Mouse (Mus musculus): ENCODE results near the gene Bivm. TPM values are rescaled to one million over a fixed set of nuclear protein-coding genes. Genes with fewer than 3 reads are reported as not detected.

Bivm gene
- total RNA-seq, 2 experiments from 2014 or later, result 7.8 to 9.4 TPM

DNA sequence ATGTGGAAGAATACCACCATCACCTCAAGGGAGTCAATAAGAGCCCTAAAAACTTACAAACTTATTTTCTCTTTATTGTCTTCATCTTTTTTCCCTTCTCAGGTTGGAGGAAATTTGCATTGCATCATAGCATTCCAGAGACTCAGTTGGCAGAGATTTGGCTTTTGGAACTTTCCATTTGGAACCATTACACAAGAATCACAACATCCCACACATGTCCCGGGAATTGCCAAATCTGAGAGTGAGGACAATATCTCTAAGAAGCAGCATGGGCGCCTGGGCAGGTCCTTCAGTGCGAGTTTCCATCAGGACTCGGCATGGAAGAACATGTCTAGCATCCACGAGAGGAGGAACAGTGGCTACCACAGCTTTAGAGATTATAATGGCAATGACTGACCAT is 24.0 kb downstream of the Bivm start:
- Histone ChIP-seq H3K4me3 (no peak overlapping the region), H3K27ac (no peak overlapping the region)
- TF ChIP-seq CTCF (IDR thresholded peaks at IDR 0.05), result no peak
- intact Hi-C loops (cut with DNase I), result no loop called here
- DNase-seq, result no peak

DNA sequence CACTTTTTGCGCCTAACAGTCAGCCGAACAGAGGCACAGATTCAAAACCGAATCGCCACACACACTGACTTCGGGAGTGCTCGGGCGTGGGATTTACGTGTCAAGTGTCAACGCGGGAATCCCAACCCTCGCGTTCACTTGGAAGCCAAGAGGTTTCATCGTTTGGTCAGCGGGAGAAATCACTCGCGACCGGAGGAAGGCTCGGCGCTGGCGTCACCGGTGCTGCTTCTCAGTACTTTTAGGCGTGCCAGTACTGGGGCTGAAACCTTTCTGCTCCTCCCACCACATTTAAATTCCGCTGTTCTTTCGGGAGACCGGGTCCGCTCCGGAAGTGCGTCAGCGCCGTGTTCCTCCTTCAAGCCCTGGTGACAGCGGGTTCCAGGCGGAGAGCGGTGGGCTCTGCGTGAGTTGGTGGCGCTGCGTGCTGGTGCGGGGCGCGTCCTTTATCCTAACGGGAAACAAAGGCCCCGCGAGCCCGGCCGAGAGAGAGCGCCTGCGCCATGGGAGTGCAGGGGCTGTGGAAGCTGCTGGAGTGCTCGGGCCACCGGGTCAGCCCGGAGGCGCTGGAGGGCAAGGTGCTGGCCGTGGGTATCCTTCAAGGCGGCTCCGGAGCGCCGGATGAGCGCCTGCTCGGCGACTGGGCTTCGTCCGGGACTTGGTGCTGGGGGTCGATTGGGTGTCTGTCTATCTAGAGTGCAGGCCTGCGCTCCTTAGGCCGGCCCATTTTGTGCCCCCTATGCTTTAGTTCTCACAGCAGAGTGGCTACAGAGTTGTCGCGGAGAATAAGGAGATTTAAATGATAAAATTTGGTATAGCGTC is 29.0 kb downstream of the Bivm start, which contains the start of gene Ercc5:
TSS of gene Ercc5 (plus strand) at position 182 of the 819 bp plus-strand sequence.
- Histone ChIP-seq H3K4me3 (peak within 1 kb of the TSS; percentile 90), H3K27ac (peak within 1 kb of the TSS; percentile 99)
- no peak for TF ChIP-seq CTCF (IDR thresholded peaks at IDR 0.05)
- intact Hi-C loops (cut with DNase I), result loop anchor here (2.0 to 5.0 kb wide), 2 partner anchors 29 to 45 kb away; partner anchors contain the start of genes Bivm, Kdelc1 and Tex30
- peak; percentile 88 for DNase-seq

DNA sequence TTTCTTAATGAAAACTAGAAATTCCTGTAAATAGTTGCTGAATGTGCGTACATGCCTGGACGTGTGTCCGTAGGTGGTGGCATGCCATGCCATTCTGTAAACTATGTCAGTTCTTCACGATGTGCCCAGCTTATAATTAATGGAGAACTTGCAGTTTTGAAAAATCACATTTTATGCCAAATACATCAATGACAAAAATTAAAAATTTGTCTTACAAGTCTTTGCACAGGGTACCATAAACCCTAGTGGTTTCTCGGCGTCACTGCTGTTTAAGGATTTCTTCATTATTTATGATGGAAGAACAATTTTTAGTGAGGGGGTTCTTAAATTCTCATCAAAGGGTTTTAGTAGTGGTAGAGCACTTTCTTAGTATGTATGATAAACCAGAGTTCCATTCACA is 29.9 kb downstream of the Bivm start:
- H3K27ac ChIP-seq, result peak overlapping the region; percentile 99
- intact Hi-C loops (cut with DNase I), result loop anchor here (5.0 kb wide), 1 partner anchor 46 kb away; the partner anchor contains the start of gene Tex30
- H3K4me3 ChIP-seq, result peak overlapping the region; percentile 90
- peak; percentile 45; the same call in 1 of the 2 replicates for TF ChIP-seq CTCF (IDR thresholded peaks at IDR 0.05)
- no peak for DNase-seq

DNA sequence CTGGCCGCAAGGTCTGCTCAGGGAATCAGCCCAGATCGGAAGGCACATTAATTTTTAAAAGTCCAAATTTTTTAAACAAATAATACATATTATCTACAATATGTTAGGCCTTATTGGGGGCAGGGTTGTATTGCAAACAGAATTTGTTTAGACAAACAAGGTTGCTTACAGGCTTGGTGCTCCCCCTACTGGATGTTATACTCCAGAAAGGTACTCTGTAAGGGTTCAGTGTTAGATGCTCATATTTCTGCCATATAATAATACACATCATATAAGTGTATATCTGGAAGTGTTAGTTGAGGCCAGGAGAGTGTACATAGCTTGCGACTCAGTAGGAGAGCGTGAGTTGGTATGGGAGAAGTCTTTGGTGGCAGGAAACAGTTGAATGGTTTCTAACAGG is 36.5 kb downstream of the Bivm start:
- intact Hi-C loops (cut with DNase I), result no loop called here
- peak; percentile 49; the same call in 1 of the 2 replicates for TF ChIP-seq CTCF (IDR thresholded peaks at IDR 0.05)
- DNase-seq, result no peak
- Histone ChIP-seq H3K4me3 (no peak overlapping the region), H3K27ac (no peak overlapping the region)

DNA sequence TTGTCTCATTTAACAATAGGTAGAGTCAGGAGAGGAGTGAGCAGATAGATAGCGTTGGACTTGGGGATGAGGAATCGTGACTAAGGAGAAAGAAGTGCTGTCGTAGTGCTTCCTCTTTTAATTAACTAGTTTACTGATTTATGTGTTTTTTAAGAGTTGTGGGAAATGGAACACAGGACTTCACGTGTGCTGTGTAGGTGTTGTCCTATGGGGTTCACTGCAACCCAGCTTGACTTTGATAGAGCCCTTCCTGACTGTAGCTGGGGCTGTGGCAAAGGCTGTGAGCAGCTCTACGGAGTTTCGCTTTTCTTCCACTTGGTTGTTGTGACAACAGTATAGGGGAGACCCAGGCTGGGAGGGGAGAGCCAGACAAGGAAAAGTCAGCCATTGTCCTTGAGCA is 39.6 kb downstream of the Bivm start:
- Histone ChIP-seq H3K4me3 (no peak overlapping the region), H3K27ac (no peak overlapping the region)
- no peak for DNase-seq
- intact Hi-C loops (cut with DNase I), result no loop called here
- TF ChIP-seq CTCF (IDR thresholded peaks at IDR 0.05), result no peak

DNA sequence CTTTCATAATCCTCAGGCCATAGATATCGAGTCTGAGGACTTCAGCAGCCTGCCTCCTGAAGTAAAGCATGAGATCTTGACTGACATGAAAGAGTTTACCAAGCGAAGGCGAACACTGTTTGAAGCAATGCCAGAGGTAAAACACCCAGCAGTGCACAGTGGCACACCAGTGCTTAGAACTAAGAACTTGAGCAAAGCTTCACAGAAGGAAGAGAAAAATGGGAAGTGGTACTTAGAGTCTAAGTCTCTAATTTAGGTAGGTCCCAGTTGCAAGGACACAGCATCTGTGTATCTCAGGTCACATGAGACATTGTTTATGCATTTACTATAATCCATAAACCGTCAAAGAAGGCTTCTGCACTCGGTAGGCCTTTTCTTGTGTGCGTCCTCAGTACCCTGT is 43.1 kb downstream of the Bivm start:
- DNase-seq, result no peak
- TF ChIP-seq CTCF (IDR thresholded peaks at IDR 0.05), result no peak
- no peak overlapping the region for H3K27ac ChIP-seq
- no peak overlapping the region for H3K4me3 ChIP-seq
- intact Hi-C loops (cut with DNase I), result no loop called here

DNA sequence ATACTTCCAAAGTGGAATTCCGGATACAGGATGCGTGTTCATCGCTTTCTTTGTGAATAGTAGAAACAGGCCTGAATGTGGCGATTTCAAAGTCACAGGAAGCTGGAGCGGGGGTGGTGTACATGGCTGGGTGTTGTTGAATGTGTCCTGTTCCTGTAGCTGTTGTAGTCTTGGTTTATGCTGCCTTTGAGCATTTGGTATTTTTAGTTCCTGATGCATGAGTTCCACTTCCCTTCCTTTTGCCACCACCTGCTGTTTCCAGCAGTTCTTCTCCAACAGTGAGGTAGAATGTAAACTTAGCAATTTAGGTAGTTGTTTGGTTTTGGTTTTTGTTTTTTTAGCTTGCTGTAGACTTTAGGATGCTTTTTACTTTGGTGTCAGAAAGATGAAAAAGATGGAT is 43.6 kb downstream of the Bivm start:
- intact Hi-C loops (cut with DNase I), result no loop called here
- no peak overlapping the region for H3K4me3 ChIP-seq
- H3K27ac ChIP-seq, result no peak overlapping the region
- no peak for TF ChIP-seq CTCF (IDR thresholded peaks at IDR 0.05)
- DNase-seq, result no peak

DNA sequence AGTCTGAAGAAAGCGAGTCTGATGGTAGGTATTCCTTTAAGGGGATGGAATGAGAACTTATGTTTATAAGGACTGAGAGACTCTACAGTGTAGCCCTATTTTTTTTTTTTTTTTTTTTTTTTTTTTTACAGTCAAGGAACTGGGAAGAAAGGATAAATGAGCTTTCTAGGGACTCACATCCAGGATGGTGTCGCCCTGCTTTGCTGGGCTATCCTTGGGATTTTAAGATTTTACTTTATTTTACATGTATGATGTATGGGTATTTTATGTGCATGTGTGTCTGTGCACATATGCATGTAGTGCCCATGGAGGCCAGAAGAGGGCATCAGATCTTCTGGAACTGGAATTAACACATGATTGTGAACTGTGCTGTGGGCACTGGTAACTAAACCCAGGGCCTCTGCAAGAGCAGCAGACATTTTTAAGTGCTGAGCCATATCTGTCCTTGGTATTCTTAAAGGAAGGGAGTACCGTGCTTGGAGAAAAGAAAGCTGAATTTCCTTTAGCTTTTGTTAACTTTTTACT is 49.2 kb downstream of the Bivm start:
- intact Hi-C loops (cut with DNase I), result no loop called here
- no peak for DNase-seq
- Histone ChIP-seq H3K4me3 (no peak overlapping the region), H3K27ac (no peak overlapping the region)
- peak; percentile 34; the same call in 1 of the 2 replicates for TF ChIP-seq CTCF (IDR thresholded peaks at IDR 0.05)

DNA sequence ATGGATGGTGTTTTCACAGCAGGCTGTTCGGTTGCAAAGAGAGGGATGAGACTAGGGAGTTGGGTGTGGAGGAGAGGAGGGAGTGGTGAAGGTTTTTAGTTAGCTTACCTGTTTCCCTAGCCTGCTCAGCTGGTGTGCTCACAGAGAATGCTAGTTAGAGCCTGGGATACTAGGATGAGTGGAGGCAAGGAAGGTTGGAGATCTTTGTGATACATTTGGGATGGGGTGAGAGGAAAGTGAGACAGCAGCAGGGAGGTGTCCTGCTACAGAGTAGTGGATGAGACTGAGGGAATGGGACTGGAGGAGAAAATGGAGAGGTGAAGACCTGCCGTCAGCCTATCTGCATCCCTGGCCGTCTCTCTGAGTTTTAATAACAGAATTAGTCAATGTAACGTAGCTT is 53.9 kb downstream of the Bivm start:
- no peak overlapping the region for H3K27ac ChIP-seq
- TF ChIP-seq CTCF (IDR thresholded peaks at IDR 0.05), result no peak
- H3K4me3 ChIP-seq, result no peak overlapping the region
- no peak for DNase-seq
- intact Hi-C loops (cut with DNase I), result no loop called here

DNA sequence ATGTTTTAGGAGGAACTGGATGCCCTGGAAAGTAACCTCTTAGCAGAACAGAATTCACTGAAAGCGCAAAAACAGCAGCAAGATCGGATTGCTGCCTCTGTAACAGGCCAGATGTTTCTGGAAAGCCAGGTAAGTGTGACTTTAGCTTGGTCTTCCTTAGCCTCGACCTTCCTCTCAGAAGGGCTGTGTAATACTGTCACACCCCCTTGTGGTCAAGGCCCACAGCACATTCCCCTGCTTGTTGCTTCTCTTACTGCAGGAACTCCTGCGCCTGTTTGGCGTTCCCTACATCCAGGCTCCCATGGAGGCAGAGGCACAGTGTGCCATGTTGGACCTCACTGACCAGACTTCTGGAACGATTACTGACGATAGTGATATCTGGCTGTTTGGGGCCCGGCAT is 55.1 kb downstream of the Bivm start:
- no peak overlapping the region for H3K4me3 ChIP-seq
- no peak overlapping the region for H3K27ac ChIP-seq
- TF ChIP-seq CTCF (IDR thresholded peaks at IDR 0.05), result 0 out of 2 replicates have a peak, but pooled peaks have one; percentile 11
- intact Hi-C loops (cut with DNase I), result no loop called here
- no peak for DNase-seq

DNA sequence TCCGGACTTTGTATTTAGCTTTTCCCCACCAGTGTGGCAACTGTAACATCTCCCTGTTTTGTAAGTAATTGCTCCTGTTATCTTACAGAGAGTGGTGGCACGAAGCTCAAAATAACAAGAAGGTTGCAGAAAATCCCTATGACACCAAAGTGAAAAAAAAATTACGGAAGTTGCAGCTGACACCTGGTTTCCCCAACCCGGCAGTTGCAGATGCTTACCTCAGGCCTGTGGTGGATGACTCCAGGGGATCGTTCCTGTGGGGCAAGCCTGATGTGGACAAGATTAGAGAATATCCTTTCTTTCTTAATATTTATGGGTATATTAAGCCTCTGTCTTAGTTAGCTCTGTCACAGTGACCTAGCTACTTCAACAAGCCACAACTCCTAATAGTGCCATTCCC is 59.3 kb downstream of the Bivm start:
- intact Hi-C loops (cut with DNase I), result no loop called here

DNA sequence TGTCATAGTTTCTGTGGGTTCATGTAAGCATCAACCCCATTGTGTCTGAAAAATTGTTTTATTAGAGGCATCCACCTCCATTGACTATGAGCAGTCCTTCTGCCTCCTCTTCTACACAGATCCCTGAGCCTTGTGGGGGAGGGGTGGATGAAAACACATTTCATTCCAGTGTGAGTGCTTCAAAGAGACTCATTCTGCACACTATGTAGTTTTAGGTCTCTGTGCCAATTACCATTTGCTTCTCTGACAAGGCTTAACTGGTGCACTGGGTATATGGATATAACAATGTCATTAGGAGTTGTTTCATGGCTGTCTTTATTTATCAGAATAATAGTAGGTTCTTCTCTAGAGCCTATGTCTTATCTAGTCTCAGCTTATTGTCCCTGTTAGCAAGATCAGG is 67.6 kb downstream of the Bivm start:
- H3K27ac ChIP-seq, result no peak overlapping the region
- H3K4me3 ChIP-seq, result no peak overlapping the region
- no peak for DNase-seq
- TF ChIP-seq CTCF (IDR thresholded peaks at IDR 0.05), result no peak
- intact Hi-C loops (cut with DNase I), result no loop called here

More for the DNA sequence above, 59.3 kb downstream of the Bivm start:
- TF ChIP-seq CTCF (IDR thresholded peaks at IDR 0.05), result no peak
- Histone ChIP-seq H3K27ac (no peak overlapping the region), H3K4me3 (no peak overlapping the region)
- no peak for DNase-seq

Other genes starting within 250 kb of the Bivm start
- gene Tpp2, start 185.3 kb upstream of the Bivm start, total RNA-seq (2021), result 10 to 100 TPM; 39.9 to 40.5 TPM
- gene Mettl21c, start 98.9 kb upstream of the Bivm start, total RNA-seq (2021), result 100 to 1,000 TPM in 1 of 2 experiments, 10 to 100 TPM in 1; 79.9 to 203 TPM
- gene Gm8251, start 57.0 kb upstream of the Bivm start, total RNA-seq (2021), result not detected
- 1 to 10 TPM; 4.9 to 6.1 TPM for gene Tex30, start 16.5 kb upstream of the Bivm start, total RNA-seq (2021)
- gene Kdelc1, start 149 bp upstream of the Bivm start, total RNA-seq (2021), result 1 to 10 TPM; 5.4 to 7.8 TPM
- 10 to 100 TPM; 14.0 to 19.9 TPM for gene Ercc5, start 28.8 kb downstream of the Bivm start, total RNA-seq (2021)
- 10 to 100 TPM; 16.1 to 26.2 TPM for gene Mettl21e, start 100.0 kb downstream of the Bivm start, total RNA-seq (2021)

All from gastrocnemius, adult 2 months (tissue).